Mouse (Mus musculus) heart, postnatal 4 days (tissue): ENCODE data around the gene Mcam. TPM values are rescaled to one million over a fixed set of nuclear protein-coding genes. Genes with fewer than 3 reads are reported as not detected.

Experiments
- DNase-seq: peaks from one replicate; pipeline ENCODE4 v3.0.0; 2021
- total RNA-seq, 2 experiments: library from RNA; stranded (reverse); gene quantifications; 2 replicates each; pipeline ENCODE4 v1.2.3; 2021

Mcam gene
- 100 to 1,000 TPM; 204 to 213 TPM for total RNA-seq

GRCm38 (mm10) chr9:44134101-44134850 lies at the start of gene Mcam:
TSS of gene Mcam (plus strand) at chr9:44134469.
- DNase-seq, result peak; percentile 85

- peak; percentile 96 for DNase-seq
Measured at GRCm38 (mm10) chr9:44084659-44085229, 49.5 kb upstream of the Mcam start.

GRCm38 (mm10) chr9:44085276-44085675 lies 49.0 kb upstream of the Mcam start:
- no peak for DNase-seq

GRCm38 (mm10) chr9:44085741-44086665 lies 48.3 kb upstream of the Mcam start:
- peak; percentile 72 for DNase-seq

- DNase-seq, result no peak
Measured at GRCm38 (mm10) chr9:44086960-44087359, 47.3 kb upstream of the Mcam start.

GRCm38 (mm10) chr9:44087761-44088455 lies 46.4 kb upstream of the Mcam start:
- DNase-seq, result peak; percentile 71

- no peak for DNase-seq
Measured at GRCm38 (mm10) chr9:44088877-44089608, 45.2 kb upstream of the Mcam start.

GRCm38 (mm10) chr9:44093612-44094503 lies 40.4 kb upstream of the Mcam start:
- peak; percentile 93 for DNase-seq

GRCm38 (mm10) chr9:44094737-44095136 lies 39.5 kb upstream of the Mcam start:
- no peak for DNase-seq

GRCm38 (mm10) chr9:44095781-44096180 lies 38.5 kb upstream of the Mcam start:
- no peak for DNase-seq

- peak; percentile 57 for DNase-seq
Measured at GRCm38 (mm10) chr9:44096536-44096935, 37.7 kb upstream of the Mcam start.

- DNase-seq, result no peak
Measured at GRCm38 (mm10) chr9:44101490-44101889, 32.8 kb upstream of the Mcam start, which contains the start of gene Mfrp. TSS of gene Mfrp (plus strand) at chr9:44101729.

GRCm38 (mm10) chr9:44104881-44105280 lies 29.4 kb upstream of the Mcam start:
- no peak for DNase-seq

GRCm38 (mm10) chr9:44105781-44106180 lies 28.5 kb upstream of the Mcam start:
- no peak for DNase-seq

GRCm38 (mm10) chr9:44106182-44106581 lies 28.1 kb upstream of the Mcam start:
- DNase-seq, result no peak

- DNase-seq, result no peak
Measured at GRCm38 (mm10) chr9:44106596-44106995, 27.7 kb upstream of the Mcam start.

GRCm38 (mm10) chr9:44107110-44107509 lies 27.2 kb upstream of the Mcam start, which contains the start of gene C1qtnf5:
TSS of gene C1qtnf5 (plus strand) at chr9:44107245.
- peak; percentile 94 for DNase-seq

GRCm38 (mm10) chr9:44107557-44108179 lies 26.6 kb upstream of the Mcam start:
- peak; percentile 75 for DNase-seq

GRCm38 (mm10) chr9:44108269-44109055 lies 25.8 kb upstream of the Mcam start:
- DNase-seq, result no peak
